Mouse (Mus musculus): ENCODE results near the gene Chrdl2. TPM values are rescaled to one million over a fixed set of nuclear protein-coding genes. Genes with fewer than 3 reads are reported as not detected.
"Not testable (repeated sequence)": the region's sequence is repeated elsewhere in the genome, so short reads cannot be mapped to it uniquely, and the experiment has no call there.

Gene Chrdl2
- 0.14 and 0.19 TPM in 2 replicates for polyA plus RNA-seq (2016; fragmentation: Nextera tagmentation; extraction: Ambion mirVana)

DNA sequence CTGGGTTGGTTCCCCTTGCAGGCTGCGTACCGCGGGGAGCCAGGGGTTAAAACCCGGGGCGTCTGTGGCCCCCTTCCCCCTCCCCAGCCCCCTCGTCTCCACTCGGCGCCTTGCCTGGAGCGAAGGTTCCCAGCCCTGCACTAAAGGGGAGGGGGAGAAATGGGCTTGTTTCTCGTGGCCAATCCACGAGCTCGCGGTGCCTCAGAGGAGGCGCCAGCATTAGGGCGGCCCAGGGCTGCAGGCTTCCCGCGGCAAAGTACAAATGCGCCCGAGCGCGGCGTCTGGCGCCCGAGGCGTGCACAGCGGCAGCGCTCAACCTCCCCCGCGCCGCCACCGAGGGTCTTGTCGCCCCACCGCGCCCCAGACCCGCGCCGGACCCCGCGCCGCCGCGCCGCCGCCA lies at the start of gene Chrdl2:
Gene Chrdl2 (plus strand): TSS at position 383 of the 400 bp plus-strand sequence.
- H3K27ac ChIP-seq: peak within 1 kb of the TSS; percentile 53

DNA sequence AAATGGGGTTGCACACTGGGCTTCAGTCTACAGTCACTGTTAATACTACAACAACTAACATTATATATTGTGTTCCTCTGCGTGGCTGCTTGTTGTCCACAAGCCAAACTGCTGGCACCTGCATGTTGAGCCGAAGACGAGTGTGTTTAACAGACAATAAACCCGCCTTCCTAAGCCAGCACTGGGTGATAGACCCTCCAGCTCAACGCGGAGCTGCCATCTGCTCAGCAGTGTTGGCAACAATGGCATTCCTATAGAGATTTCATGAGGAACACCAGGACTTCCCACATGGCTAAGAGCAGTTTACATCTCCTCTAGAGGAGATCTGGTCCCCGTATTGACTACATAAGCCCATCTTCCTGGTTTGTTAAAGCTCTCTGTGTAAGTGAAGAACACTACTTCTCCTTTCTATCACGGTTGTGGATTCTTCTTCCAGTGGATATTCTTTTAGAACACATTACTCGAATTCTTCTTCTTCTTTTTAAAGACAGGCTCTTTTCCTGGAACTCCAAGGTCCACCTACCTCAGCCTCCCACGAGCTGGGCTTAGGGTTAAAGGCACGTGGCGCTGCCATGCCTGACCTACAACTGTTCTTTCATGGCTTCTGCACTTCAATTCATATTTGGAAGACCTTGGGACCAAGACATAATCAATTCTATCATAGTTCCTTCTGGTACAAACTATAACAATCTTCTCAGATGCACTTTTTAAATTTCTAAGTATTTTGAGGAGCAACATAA lies 48.6 kb upstream of the Chrdl2 start:
- H3K27me3 ChIP-seq (ENCODE audit: low read depth, poor library complexity, severe bottlenecking): no peaks in the 10 kb centered on the region
- peak; percentile 12 for DNase-seq (ENCODE audit: low spot score)
- WGBS: 85% methylated on average over 12 of the region's 12 CpGs
- H3K4me3 ChIP-seq: no peak overlapping the region
- H3K36me3 ChIP-seq: peaks cover 14% of the 10 kb centered on the region
- H3K9me3 ChIP-seq (replicated peaks): no peaks in the 10 kb centered on the region
- H3K27ac ChIP-seq: no peak overlapping the region
- no peaks in the 10 kb centered on the region for H3K4me1 ChIP-seq

More for the DNA sequence above, at the start of gene Chrdl2:
- under 1% methylated on average over 44 of the region's 44 CpGs for WGBS
- Histone ChIP-seq H3K27me3 (ENCODE audit: low read depth, poor library complexity, severe bottlenecking) (peaks cover 78% of the 10 kb centered on the region), H3K9me3 (replicated peaks) (no peaks in the 10 kb centered on the region), H3K4me3 (peak within 1 kb of the TSS; percentile 63), H3K4me1 (peaks cover 16% of the 10 kb centered on the region), H3K36me3 (no peaks in the 10 kb centered on the region)
- DNase-seq (ENCODE audit: low spot score): peak; percentile 70

DNA sequence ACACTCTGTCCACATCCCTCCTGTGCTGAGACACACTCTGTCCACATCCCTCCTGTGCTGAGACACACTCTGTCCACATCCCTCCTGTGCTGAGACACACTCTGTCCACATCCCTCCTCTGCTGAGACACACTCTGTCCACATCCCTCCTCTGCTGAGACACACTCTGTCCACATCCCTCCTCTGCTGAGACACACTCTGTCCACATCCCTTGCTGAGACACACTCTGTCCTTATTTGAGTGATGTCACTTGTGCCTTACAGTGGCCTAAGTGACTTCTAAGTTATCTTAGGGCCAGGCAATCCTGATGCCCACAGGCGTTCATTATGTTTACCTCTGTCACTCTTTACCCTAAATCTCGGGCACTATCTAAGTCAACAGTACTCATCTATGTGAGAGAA lies 45.4 kb upstream of the Chrdl2 start:
- not testable (repeated sequence) for DNase-seq (ENCODE audit: low spot score); H3K27ac ChIP-seq; H3K4me3 ChIP-seq; H3K36me3 ChIP-seq; H3K27me3 ChIP-seq (ENCODE audit: low read depth, poor library complexity, severe bottlenecking); H3K4me1 ChIP-seq; H3K9me3 ChIP-seq (replicated peaks)
- 85% methylated on average over 2 of the region's 2 CpGs for WGBS

- no peak overlapping the region for H3K27ac ChIP-seq
- 96% methylated on average over 2 of the region's 2 CpGs for WGBS
These were observed 44.5 kb upstream of the Chrdl2 start for GRCm38 (mm10) chr7:99961518-99961917.

GRCm38 (mm10) chr7:99962536-99963236 lies 43.3 kb upstream of the Chrdl2 start:
- Histone ChIP-seq H3K9me3 (replicated peaks) (no peaks in the 10 kb centered on the region), H3K4me3 (no peak overlapping the region), H3K4me1 (peaks cover 25% of the 10 kb centered on the region), H3K27ac (no peak overlapping the region), H3K36me3 (no peaks in the 10 kb centered on the region), H3K27me3 (ENCODE audit: low read depth, poor library complexity, severe bottlenecking) (no peaks in the 10 kb centered on the region)
- peak; percentile 22 for DNase-seq (ENCODE audit: low spot score)
- WGBS: 77% methylated on average over 8 of the region's 8 CpGs

More at GRCm38 (mm10) chr7:99961518-99961917, 44.5 kb upstream of the Chrdl2 start:
- no peaks in the 10 kb centered on the region for H3K27me3 ChIP-seq (ENCODE audit: low read depth, poor library complexity, severe bottlenecking)
- no peaks in the 10 kb centered on the region for H3K36me3 ChIP-seq
- peaks cover 18% of the 10 kb centered on the region for H3K4me1 ChIP-seq
- no peaks in the 10 kb centered on the region for H3K9me3 ChIP-seq (replicated peaks)
- DNase-seq (ENCODE audit: low spot score): peak; percentile 5
- no peak overlapping the region for H3K4me3 ChIP-seq

DNA sequence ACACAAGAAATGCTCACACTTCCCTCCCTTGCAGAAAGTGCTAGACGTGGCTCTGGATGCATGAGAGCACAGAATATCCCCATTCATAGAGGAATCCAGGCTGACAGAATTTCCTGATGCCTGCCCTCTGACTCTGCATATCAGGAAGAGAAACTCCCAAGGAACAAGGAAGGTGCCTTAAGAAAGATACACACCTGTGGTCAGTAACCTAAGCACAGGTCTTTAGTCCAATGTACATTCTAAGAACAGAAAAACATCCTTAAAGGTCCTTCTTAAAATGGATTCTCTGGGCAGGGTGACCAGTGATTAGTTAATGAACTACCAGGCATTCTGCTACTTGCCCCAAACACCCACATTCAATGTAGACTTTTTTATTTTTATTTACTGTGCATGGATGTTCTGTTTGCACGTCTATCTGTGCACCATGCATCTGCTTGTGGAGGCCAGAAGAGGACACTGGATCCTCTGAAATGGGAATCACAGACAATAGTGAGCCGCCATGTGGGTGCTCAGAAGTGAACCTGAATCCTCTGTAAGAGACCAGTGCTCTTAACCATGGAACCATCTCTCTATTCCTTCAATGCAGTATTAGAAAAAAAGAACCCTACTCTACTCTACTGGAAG lies 42.6 kb upstream of the Chrdl2 start:
- peak; percentile 18 for DNase-seq (ENCODE audit: low spot score)
- H3K9me3 ChIP-seq (replicated peaks): no peaks in the 10 kb centered on the region
- peaks cover 25% of the 10 kb centered on the region for H3K4me1 ChIP-seq
- H3K27ac ChIP-seq: no peak overlapping the region
- WGBS: 91% methylated on average over 3 of the region's 3 CpGs
- H3K36me3 ChIP-seq: no peaks in the 10 kb centered on the region
- no peaks in the 10 kb centered on the region for H3K27me3 ChIP-seq (ENCODE audit: low read depth, poor library complexity, severe bottlenecking)
- H3K4me3 ChIP-seq: no peak overlapping the region

DNA sequence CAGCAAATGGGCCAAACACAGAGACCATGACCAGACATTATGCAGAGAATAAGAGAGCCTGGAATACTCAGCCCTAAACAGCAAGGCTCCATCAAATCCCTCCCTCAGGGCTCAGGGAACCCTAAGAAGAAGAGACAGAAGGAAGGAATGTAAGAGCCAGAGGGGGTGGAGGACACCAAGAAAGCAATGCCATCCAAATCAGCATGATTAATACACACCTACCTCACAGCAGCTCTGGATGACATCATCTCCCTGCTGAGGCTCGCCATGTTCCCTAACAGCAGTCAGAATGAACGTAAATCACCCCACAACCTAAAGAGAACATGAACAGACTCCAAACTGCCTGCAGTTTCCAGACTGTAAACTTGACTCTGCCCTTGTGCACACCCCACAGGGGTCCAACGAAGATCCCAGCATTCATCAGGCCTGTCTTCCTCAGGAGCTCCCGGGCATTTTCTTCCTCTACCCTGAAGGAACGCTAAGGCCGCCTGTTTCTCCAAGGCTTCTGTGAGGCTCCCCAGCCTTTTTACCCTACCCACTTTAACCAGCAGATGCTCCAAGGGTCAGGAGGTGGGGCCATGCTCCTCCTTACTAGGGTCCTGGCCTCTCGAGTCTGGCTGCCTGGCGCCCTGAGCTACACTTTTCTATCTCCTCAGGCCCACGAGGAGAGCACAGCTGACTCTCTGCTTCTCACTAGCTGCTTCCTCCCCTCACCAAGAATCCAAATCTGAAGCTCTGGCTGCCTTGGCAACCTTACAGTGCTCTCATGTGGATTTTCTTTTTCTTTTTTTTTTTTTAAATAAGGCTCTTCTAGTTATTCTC lies 40.7 kb upstream of the Chrdl2 start:
- Histone ChIP-seq H3K36me3 (no peaks in the 10 kb centered on the region), H3K9me3 (replicated peaks) (no peaks in the 10 kb centered on the region), H3K27ac (0 out of 2 replicates have a peak overlapping the region, but pooled peaks have one; percentile 17), H3K4me1 (peaks cover 25% of the 10 kb centered on the region), H3K4me3 (no peak overlapping the region), H3K27me3 (ENCODE audit: low read depth, poor library complexity, severe bottlenecking) (no peaks in the 10 kb centered on the region)
- peak; percentile 34 for DNase-seq (ENCODE audit: low spot score)
- 25% methylated on average over 9 of the region's 9 CpGs for WGBS

- Histone ChIP-seq H3K4me3 (no peak overlapping the region), H3K27me3 (ENCODE audit: low read depth, poor library complexity, severe bottlenecking) (no peaks in the 10 kb centered on the region), H3K36me3 (no peaks in the 10 kb centered on the region), H3K4me1 (peaks cover 25% of the 10 kb centered on the region), H3K27ac (no peak overlapping the region), H3K9me3 (replicated peaks) (no peaks in the 10 kb centered on the region)
- peak; percentile 28 for DNase-seq (ENCODE audit: low spot score)
- 69% methylated on average over 9 of the region's 9 CpGs for WGBS
These were observed 39.8 kb upstream of the Chrdl2 start for GRCm38 (mm10) chr7:99966011-99966721.

DNA sequence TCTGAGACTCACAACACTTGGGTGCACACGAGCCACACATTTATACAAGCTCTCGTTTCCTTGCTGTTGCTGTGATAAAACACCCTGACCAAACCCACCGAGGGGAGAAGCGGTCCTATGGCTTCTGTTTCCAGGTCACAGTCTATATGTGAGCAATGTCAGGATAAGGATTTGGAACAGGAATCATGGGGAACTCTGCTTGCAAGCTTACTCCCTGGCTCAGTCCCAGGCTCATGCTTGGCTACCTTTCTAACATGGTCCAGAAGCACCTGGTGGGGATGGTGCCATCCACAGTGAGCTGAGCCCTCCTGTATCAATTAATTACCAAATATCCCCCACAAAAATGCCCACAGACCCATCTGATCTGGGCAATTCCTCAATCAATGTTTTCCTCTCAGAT lies 36.8 kb upstream of the Chrdl2 start:
- no peaks in the 10 kb centered on the region for H3K9me3 ChIP-seq (replicated peaks)
- no peak overlapping the region for H3K27ac ChIP-seq
- peak; percentile 7 for DNase-seq (ENCODE audit: low spot score)
- H3K36me3 ChIP-seq: no peaks in the 10 kb centered on the region
- 87% methylated on average over 4 of the region's 4 CpGs for WGBS
- no peaks in the 10 kb centered on the region for H3K27me3 ChIP-seq (ENCODE audit: low read depth, poor library complexity, severe bottlenecking)
- H3K4me1 ChIP-seq: peaks cover 38% of the 10 kb centered on the region
- no peak overlapping the region for H3K4me3 ChIP-seq

- no peak overlapping the region for H3K27ac ChIP-seq
- 80% methylated on average over 2 of the region's 2 CpGs for WGBS
These were observed 34.0 kb upstream of the Chrdl2 start for GRCm38 (mm10) chr7:99971926-99972325.

GRCm38 (mm10) chr7:99972912-99973311 lies 33.1 kb upstream of the Chrdl2 start:
- H3K9me3 ChIP-seq (replicated peaks); H3K27ac ChIP-seq; H3K27me3 ChIP-seq (ENCODE audit: low read depth, poor library complexity, severe bottlenecking); H3K36me3 ChIP-seq; H3K4me3 ChIP-seq: not testable (repeated sequence)
- WGBS: 87% methylated on average over 3 of the region's 3 CpGs
- peaks cover 21% of the 10 kb centered on the region for H3K4me1 ChIP-seq
- DNase-seq (ENCODE audit: low spot score): peak; percentile 8

More at GRCm38 (mm10) chr7:99971926-99972325, 34.0 kb upstream of the Chrdl2 start:
- Histone ChIP-seq H3K4me3 (no peak overlapping the region), H3K36me3 (peaks cover 4% of the 10 kb centered on the region; the same call in 1 of the 2 replicates), H3K9me3 (replicated peaks) (no peaks in the 10 kb centered on the region), H3K4me1 (peaks cover 23% of the 10 kb centered on the region), H3K27me3 (ENCODE audit: low read depth, poor library complexity, severe bottlenecking) (no peaks in the 10 kb centered on the region)
- DNase-seq (ENCODE audit: low spot score): peak; percentile 10

All from limb, embryonic 10.5 days (tissue).